Mouse (Mus musculus) left cerebral cortex, adult 11 months (tissue): ENCODE measurements around the gene Esp31.

Experiments used
- DNase-seq: peaks from one replicate; pipeline ENCODE4 v3.0.0; 2022; ENCODE audit warnings: low spot score

Gene Esp31

DNA sequence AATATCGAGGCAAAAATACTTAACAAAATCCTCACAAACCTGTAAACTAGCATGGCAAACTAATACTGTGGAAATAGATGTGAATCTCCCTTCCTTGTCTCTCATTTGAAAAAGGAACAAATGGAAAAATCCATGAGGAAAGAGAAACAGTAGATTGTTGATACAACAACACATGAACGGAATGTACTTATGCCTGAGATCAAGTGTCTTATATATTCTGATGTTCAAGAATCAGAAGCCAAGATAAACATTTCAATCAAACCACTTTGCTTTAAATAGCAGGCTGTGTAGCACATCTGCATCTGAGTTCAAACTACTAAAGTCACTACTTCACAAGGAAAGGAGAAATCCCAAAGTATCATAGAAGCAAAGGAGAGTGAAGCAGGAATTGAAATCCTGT is at the start of gene Esp31:
Gene Esp31, plus strand, starts transcription at position 301 of the 400 bp plus-strand sequence.
- DNase-seq: no peak
